Mouse (Mus musculus): ENCODE data around the gene Gm21973. TPM values are rescaled to one million over a fixed set of nuclear protein-coding genes. Genes with fewer than 3 reads are reported as not detected.

The Gm21973 gene
- polyA plus RNA-seq, 1 experiment: not detected

- Histone ChIP-seq H3K27ac (ENCODE audit: insufficient read depth, low read length) (no peak overlapping the region), H3K27me3 (ENCODE audit: control insufficient read depth, insufficient read depth, low read length) (no peaks in the 10 kb centered on the region), H3K4me3 (ENCODE audit: extremely low read depth, insufficient read depth, insufficient read length) (no peak overlapping the region), H3K4me1 (ENCODE audit: control insufficient read depth, insufficient read depth, insufficient read length) (no peaks in the 10 kb centered on the region), H3K36me3 (ENCODE audit: control insufficient read depth, insufficient read depth, low read length) (no peaks in the 10 kb centered on the region)
- whole genome bisulfite sequencing: 100% methylated on average over 1 of the region's 1 CpGs
- DNase-seq (ENCODE audit: low read depth in 1 of 2, low spot score in 2 of 2): no peak
- TF ChIP-seq POLR2A (IDR thresholded peaks at IDR 0.05; ENCODE audit: low read depth, low read length) (no peak), CTCF (IDR thresholded peaks at IDR 0.05; ENCODE audit: extremely low read depth, insufficient read depth, insufficient read length, insufficient replicate concordance) (no peak)
Measured at GRCm38 (mm10) chr15:10421785-10422144, 96.6 kb downstream of the Gm21973 start.

Other genes starting within 250 kb of the Gm21973 start
- 0.14 and 0.15 TPM in 2 replicates for gene Prlr, start 148.1 kb upstream of the Gm21973 start, polyA plus RNA-seq (2012; rRNA removed)
- gene Agxt2, start 33.2 kb downstream of the Gm21973 start, polyA plus RNA-seq (2012; rRNA removed): not detected in 2 replicates
- 0.63 and 0.90 TPM in 2 replicates for gene Dnajc21, start 145.1 kb downstream of the Gm21973 start, polyA plus RNA-seq (2012; rRNA removed)
- 0.63 and 0.79 TPM in 2 replicates for gene Brix1, start 160.6 kb downstream of the Gm21973 start, polyA plus RNA-seq (2012; rRNA removed)
- 7.7 and 8.0 TPM in 2 replicates for gene Rad1, start 160.6 kb downstream of the Gm21973 start, polyA plus RNA-seq (2012; rRNA removed)
- not detected in 2 replicates for gene Ttc23l, start 233.3 kb downstream of the Gm21973 start, polyA plus RNA-seq (2012; rRNA removed)

Data from spleen, adult 2 months (tissue).